Mouse (Mus musculus) ES-E14 (cell line): ENCODE data around the gene Dennd6b. TPM values are rescaled to one million over a fixed set of nuclear protein-coding genes. Genes with fewer than 3 reads are reported as not detected.

ENCODE experiments used
- DNase-seq: peaks from one replicate; pipeline ENCODE4 v3.0.0-alpha.2; 2013; ENCODE audit warnings: low read depth, low spot score
- H3K27ac ChIP-seq: 2 replicates; pipeline ENCODE4 v1.5.1; 2012; ENCODE audit warnings: low read depth, mild to moderate bottlenecking, low read length, moderate library complexity, mixed read lengths; ENCODE audit not compliant: poor library complexity, insufficient read depth, severe bottlenecking
- H3K36me3 ChIP-seq: 2 replicates; pipeline ENCODE4 v1.6.1; 2012; ENCODE audit warnings: mild to moderate bottlenecking, low read length, moderate library complexity, mixed read lengths; ENCODE audit not compliant: control insufficient read depth, poor library complexity, insufficient read depth, severe bottlenecking
- H3K4me1 ChIP-seq, 2 experiments: fragments of 150-350 bp in 1 of 2; sonication (generic) in 1 of 2; 2 replicates each; pipeline ENCODE4 v1.6.1; 2012; ENCODE audit warnings: low read length in 2 of 2, mild to moderate bottlenecking in 1 of 2, mixed read lengths in 1 of 2; ENCODE audit not compliant: control insufficient read depth in 2 of 2, insufficient read depth in 2 of 2, poor library complexity in 1 of 2
- H3K4me3 ChIP-seq, 2 experiments: fragments of 150-350 bp in 1 of 2; sonication (generic) in 1 of 2; 2 replicates each; pipeline ENCODE4 v1.5.1; 2012; ENCODE audit warnings: low read length in 2 of 2, low read depth in 1 of 2, mild to moderate bottlenecking in 1 of 2, mixed read lengths in 1 of 2; ENCODE audit not compliant: insufficient read depth in 1 of 2, poor library complexity in 1 of 2, severe bottlenecking in 1 of 2
- H3K9ac ChIP-seq: 2 replicates; pipeline ENCODE4 v1.6.1; 2012; ENCODE audit warnings: low read depth, mild to moderate bottlenecking, low read length, mixed read lengths; ENCODE audit not compliant: poor library complexity, insufficient read depth, severe bottlenecking
- H3K9me3 ChIP-seq: fragments of 150-350 bp; sonication (generic); 2 replicates; pipeline ENCODE4 v1.6.1; 2012; ENCODE audit warnings: low read depth, mild to moderate bottlenecking, low read length; ENCODE audit not compliant: control insufficient read depth, insufficient read depth
- CHD2 ChIP-seq: IDR thresholded peaks from 2 replicates; pipeline ENCODE4 v1.6.1; 2014; ENCODE audit warnings: mild to moderate bottlenecking, low read depth, low read length, inconsistent platforms
- HCFC1 ChIP-seq: IDR thresholded peaks from 2 replicates; pipeline ENCODE4 v1.6.1; 2012; ENCODE audit warnings: low read length, inconsistent platforms, borderline replicate concordance; ENCODE audit not compliant: insufficient read depth
- MAFK ChIP-seq: IDR thresholded peaks from 2 replicates; pipeline ENCODE4 v1.6.1; 2014; ENCODE audit warnings: mild to moderate bottlenecking, low read depth, low read length, inconsistent platforms; ENCODE audit not compliant: insufficient read depth
- ZC3H11A ChIP-seq: IDR thresholded peaks from 2 replicates; pipeline ENCODE4 v1.6.1; 2012; ENCODE audit warnings: low read depth, mild to moderate bottlenecking, inconsistent platforms, low read length, borderline replicate concordance
- ZNF384 ChIP-seq: IDR thresholded peaks from 2 replicates; pipeline ENCODE4 v1.6.1; 2012; ENCODE audit warnings: low read depth, low read length, inconsistent platforms
- in situ Hi-C, 2 experiments: fragments of 600-800 bp; cut with MboI; formaldehyde crosslinking; loops; one replicate each; pipeline ENCODE4 v1.15.1; 2025; ENCODE audit warnings: low sequenced_read_pairs in 2 of 2, inconsistent platforms in 1 of 2; ENCODE audit not compliant: unreplicated experiment in 2 of 2
- total RNA-seq: library from RNA; depleted of rRNA; stranded (reverse); fragments of 300-350 nt; gene quantifications from 2 replicates; pipeline ENCODE4 v1.2.3, GENCODE M21; 2012

The Dennd6b gene
- total RNA-seq, 1 experiment, result 14.4 TPM

DNA sequence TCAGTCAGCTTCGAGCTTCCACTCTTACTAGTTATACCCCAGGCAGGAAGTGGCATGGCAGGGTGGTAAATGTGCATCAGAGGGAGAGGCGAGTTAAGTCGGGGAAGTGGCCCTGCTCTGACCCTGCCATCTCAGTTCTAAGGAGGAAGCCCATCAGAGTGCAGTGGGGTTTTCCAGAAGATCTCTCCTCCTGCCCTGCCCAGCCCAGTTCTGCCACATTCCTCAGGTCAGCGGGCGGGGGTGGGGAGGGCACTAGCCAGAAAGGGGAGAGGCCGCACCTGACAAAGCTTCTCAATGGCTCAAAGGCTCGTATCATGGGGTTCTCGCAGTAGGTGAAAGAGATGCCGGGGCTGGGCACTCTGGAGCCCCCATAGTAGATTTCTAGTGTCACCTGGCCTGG lies 34.9 kb downstream of the Dennd6b start:
- in situ Hi-C loops, result no loop called here
- Histone ChIP-seq H3K9me3 (no peaks in the 10 kb centered on the region), H3K9ac (no peak overlapping the region), H3K4me3 (no peak overlapping the region), H3K27ac (no peak overlapping the region), H3K4me1 (peaks cover 0 to 30% of the 10 kb centered on the region in 2 experiments; a peak in 2 of 4 replicates), H3K36me3 (peaks cover 90% of the 10 kb centered on the region)
- TF ChIP-seq CHD2, result no peak
- TF ChIP-seq ZNF384, result no peak
- TF ChIP-seq HCFC1, result no peak
- no peak for TF ChIP-seq ZC3H11A
- no peak for TF ChIP-seq MAFK
- no peak for DNase-seq

DNA sequence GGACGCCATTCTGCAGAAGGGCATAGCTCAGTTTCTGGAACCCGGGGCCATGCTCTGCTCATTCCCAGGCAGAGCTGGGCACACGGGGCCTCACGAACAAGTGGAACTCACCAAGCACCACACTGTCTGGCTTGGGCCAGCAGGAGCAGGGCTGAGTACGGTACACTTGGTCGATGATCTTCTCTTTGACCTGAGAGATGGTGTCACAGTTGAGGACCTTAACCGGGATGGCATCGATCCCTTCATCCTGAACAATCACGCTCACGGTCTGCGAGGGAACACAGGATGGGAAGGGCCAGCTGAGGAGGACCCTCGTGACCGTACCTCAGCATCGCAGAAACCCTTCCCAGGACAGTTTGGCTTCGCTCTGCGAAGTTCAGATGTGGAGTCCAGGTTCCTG lies 37.8 kb downstream of the Dennd6b start:
- TF ChIP-seq HCFC1 (no peak), ZC3H11A (no peak), MAFK (no peak), CHD2 (no peak), ZNF384 (no peak)
- Histone ChIP-seq H3K27ac (no peak overlapping the region), H3K4me3 (no peak overlapping the region), H3K9me3 (no peaks in the 10 kb centered on the region), H3K36me3 (peaks cover 80% of the 10 kb centered on the region), H3K4me1 (peaks cover 0 to 32% of the 10 kb centered on the region in 2 experiments; a peak in 2 of 4 replicates), H3K9ac (no peak overlapping the region)
- no peak for DNase-seq
- in situ Hi-C loops, result no loop called here

DNA sequence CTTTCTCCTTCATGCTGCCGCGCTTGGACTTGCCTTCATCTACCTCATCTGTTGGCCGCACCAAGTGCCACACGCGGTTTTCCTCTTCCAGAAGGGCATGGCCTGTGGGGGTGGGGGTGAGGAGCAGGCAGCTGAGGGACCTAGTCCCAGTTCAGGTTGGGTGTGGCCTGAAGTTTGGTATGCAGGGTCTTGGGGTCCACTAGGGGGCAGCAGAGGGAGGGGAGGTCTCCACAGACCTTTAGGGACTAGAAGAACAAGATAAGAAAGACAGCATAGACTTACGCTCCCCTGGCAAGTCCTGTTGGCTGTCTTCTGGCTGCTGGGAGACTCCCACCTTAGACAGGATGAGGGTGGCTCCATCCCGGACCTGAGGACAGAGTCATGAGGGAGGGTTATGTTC lies 38.3 kb downstream of the Dennd6b start:
- no peak overlapping the region for H3K9ac ChIP-seq
- no peak overlapping the region for H3K4me3 ChIP-seq
- H3K9me3 ChIP-seq, result no peaks in the 10 kb centered on the region
- no peak overlapping the region for H3K27ac ChIP-seq
- no peak for TF ChIP-seq HCFC1
- no peak for TF ChIP-seq MAFK
- TF ChIP-seq ZNF384, result no peak
- TF ChIP-seq ZC3H11A, result no peak
- TF ChIP-seq CHD2, result no peak
- DNase-seq, result peak; percentile 92
- peaks cover 76% of the 10 kb centered on the region for H3K36me3 ChIP-seq
- in situ Hi-C loops, result no loop called here
- H3K4me1 ChIP-seq, result peaks cover 0 to 32% of the 10 kb centered on the region in 2 experiments; a peak in 2 of 4 replicates

DNA sequence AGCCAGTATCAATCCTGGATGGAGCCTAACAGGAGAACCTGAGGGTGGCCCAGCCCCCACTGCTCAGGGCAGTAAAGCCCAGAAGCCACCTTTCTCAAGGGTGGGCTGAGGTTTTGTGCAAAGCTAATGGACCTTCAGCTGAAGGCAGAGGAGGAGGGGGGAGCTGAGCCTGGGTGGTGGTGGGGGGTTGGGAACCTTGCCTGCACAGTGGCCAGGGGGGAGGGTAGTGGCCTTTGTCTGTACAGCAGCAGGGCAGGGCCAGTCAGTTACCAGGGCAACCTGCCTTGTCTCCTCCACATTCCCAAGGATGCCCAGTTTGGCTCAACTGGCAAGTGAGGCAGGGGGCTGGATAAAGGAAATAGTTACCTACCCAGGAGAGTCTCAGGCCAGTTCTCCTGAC lies 44.0 kb downstream of the Dennd6b start:
- Histone ChIP-seq H3K4me3 (no peak overlapping the region), H3K27ac (no peak overlapping the region), H3K9me3 (no peaks in the 10 kb centered on the region), H3K9ac (no peak overlapping the region), H3K4me1 (peaks cover 0 to 26% of the 10 kb centered on the region in 2 experiments; a peak in 2 of 4 replicates), H3K36me3 (peaks cover 24% of the 10 kb centered on the region)
- DNase-seq, result no peak
- in situ Hi-C loops, result no loop called here
- TF ChIP-seq ZNF384 (no peak), ZC3H11A (no peak), HCFC1 (no peak), CHD2 (no peak), MAFK (no peak)

DNA sequence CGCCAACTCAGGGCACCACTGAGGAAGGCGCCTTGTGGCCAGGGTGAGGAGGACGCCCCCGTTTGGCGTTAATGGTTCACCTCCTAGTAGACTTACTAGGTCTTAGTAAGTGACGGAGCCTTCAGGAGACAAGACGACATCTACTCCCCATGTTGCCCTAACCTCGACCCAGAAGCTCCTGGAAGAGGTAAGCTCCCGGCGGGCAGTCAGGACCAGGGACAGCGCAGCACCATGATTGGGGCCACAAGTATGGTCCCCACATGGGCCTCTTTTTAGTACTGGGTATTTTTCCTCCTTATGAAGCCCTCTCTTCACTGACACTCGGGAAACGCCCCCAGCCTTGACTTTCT lies 46.3 kb downstream of the Dennd6b start:
- H3K27ac ChIP-seq, result no peak overlapping the region

More for the DNA sequence above, 46.3 kb downstream of the Dennd6b start:
- in situ Hi-C loops, result no loop called here
- peak overlapping the region; percentile 60 to 80 for H3K4me3 ChIP-seq
- DNase-seq, result no peak
- no peak overlapping the region for H3K9ac ChIP-seq
- peaks cover 1% of the 10 kb centered on the region; the same call in 1 of the 2 replicates for H3K36me3 ChIP-seq
- H3K4me1 ChIP-seq, result peaks cover 0 to 37% of the 10 kb centered on the region in 2 experiments; a peak in 3 of 4 replicates
- no peaks in the 10 kb centered on the region for H3K9me3 ChIP-seq
- no peak for TF ChIP-seq MAFK
- TF ChIP-seq ZC3H11A, result no peak
- TF ChIP-seq HCFC1, result no peak
